Mouse (Mus musculus): ENCODE results near the gene Tnfrsf19.
A peak's percentile ranks its signal among the peaks of the same experiment; 100 is the strongest.

Tnfrsf19 gene

GRCm38 (mm10) chr14:61046091-61046681 lies at the start of gene Tnfrsf19:
TSS of gene Tnfrsf19 (minus strand) at chr14:61046490.
- peak; percentile 80 for DNase-seq (ENCODE audit: low spot score)

GRCm38 (mm10) chr14:61092073-61092472 lies 45.8 kb upstream of the Tnfrsf19 start:
- DNase-seq (ENCODE audit: low spot score) = no peak

- no peak for DNase-seq (ENCODE audit: low spot score)
Measured at GRCm38 (mm10) chr14:61090955-61091354, 44.7 kb upstream of the Tnfrsf19 start.

- DNase-seq (ENCODE audit: low spot score) = no peak
Measured at GRCm38 (mm10) chr14:61088187-61088586, 41.9 kb upstream of the Tnfrsf19 start.

- peak; percentile 29 for DNase-seq (ENCODE audit: low spot score)
Measured at GRCm38 (mm10) chr14:61085325-61085724, 39.0 kb upstream of the Tnfrsf19 start.

GRCm38 (mm10) chr14:61069555-61069954 lies 23.3 kb upstream of the Tnfrsf19 start:
- no peak for DNase-seq (ENCODE audit: low spot score)

GRCm38 (mm10) chr14:61061729-61062128 lies 15.4 kb upstream of the Tnfrsf19 start:
- DNase-seq (ENCODE audit: low spot score) = no peak

- DNase-seq (ENCODE audit: low spot score) = no peak
Measured at GRCm38 (mm10) chr14:61059316-61059945, 13.1 kb upstream of the Tnfrsf19 start.

- no peak for DNase-seq (ENCODE audit: low spot score)
Measured at GRCm38 (mm10) chr14:61056962-61057361, 10.7 kb upstream of the Tnfrsf19 start.

GRCm38 (mm10) chr14:61056445-61056844 lies 10.2 kb upstream of the Tnfrsf19 start:
- DNase-seq (ENCODE audit: low spot score) = no peak

GRCm38 (mm10) chr14:61055864-61056263 lies 9.6 kb upstream of the Tnfrsf19 start:
- no peak for DNase-seq (ENCODE audit: low spot score)

- no peak for DNase-seq (ENCODE audit: low spot score)
Measured at GRCm38 (mm10) chr14:61052163-61052562, 5.9 kb upstream of the Tnfrsf19 start.

GRCm38 (mm10) chr14:61045446-61046090 lies 722 bp downstream of the Tnfrsf19 start:
- DNase-seq (ENCODE audit: low spot score) = peak; percentile 32

- no peak for DNase-seq (ENCODE audit: low spot score)
Measured at GRCm38 (mm10) chr14:61044316-61044715, 2.0 kb downstream of the Tnfrsf19 start.

- no peak for DNase-seq (ENCODE audit: low spot score)
Measured at GRCm38 (mm10) chr14:61043511-61044310, 2.6 kb downstream of the Tnfrsf19 start.

GRCm38 (mm10) chr14:61042291-61042690 lies 4.0 kb downstream of the Tnfrsf19 start:
- no peak for DNase-seq (ENCODE audit: low spot score)

GRCm38 (mm10) chr14:61040236-61040635 lies 6.1 kb downstream of the Tnfrsf19 start:
- DNase-seq (ENCODE audit: low spot score) = no peak

- DNase-seq (ENCODE audit: low spot score) = no peak
Measured at GRCm38 (mm10) chr14:61038082-61038472, 8.2 kb downstream of the Tnfrsf19 start.

GRCm38 (mm10) chr14:61037321-61038081 lies 8.8 kb downstream of the Tnfrsf19 start:
- peak; percentile 46 for DNase-seq (ENCODE audit: low spot score)

GRCm38 (mm10) chr14:61030366-61030765 lies 15.9 kb downstream of the Tnfrsf19 start:
- no peak for DNase-seq (ENCODE audit: low spot score)

- no peak for DNase-seq (ENCODE audit: low spot score)
Measured at GRCm38 (mm10) chr14:61024006-61024405, 22.3 kb downstream of the Tnfrsf19 start.

GRCm38 (mm10) chr14:61022383-61022782 lies 23.9 kb downstream of the Tnfrsf19 start:
- no peak for DNase-seq (ENCODE audit: low spot score)
